Mouse (Mus musculus): ENCODE data around the gene Cd69.

GRCm38 (mm10) chr6:129228935-129229773 lies 46.1 kb downstream of the Cd69 start:
- TF ChIP-seq GATA1 (IDR thresholded peaks at IDR 0.05; ENCODE audit: low read length) (no peak), TAL1 (IDR thresholded peaks at IDR 0.05; ENCODE audit: low read length) (no peak)
